Mouse (Mus musculus): ENCODE measurements at regions not wholly inside any gene's neighbourhood (a gene's known extent, or its start where the extent isn't known, plus 50 kb on each side); places are given as distances from the start of the nearest gene placed in this dataset.

DNA sequence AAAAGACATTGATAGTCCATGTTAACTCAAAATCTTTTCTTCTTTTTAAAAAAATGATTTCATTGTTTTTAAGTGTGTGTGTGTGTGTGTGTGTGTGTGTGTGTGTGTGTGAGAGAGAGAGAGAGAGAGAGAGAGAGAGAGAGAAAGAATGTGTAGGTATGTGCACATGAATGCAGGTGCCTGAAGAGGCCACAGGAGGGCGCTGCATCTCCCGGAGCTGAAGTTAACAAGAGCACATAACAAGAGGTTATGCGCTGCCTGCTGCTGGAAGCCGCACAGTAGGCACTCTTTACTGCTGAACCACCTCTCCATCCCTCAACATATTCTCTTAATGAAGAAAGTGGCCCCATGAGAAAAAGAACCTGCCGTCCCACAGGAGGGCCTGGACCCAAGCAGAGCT is 172.6 kb upstream of the Kazn start:
- no peak for DNase-seq (ENCODE audit: extremely low spot score in 1 of 2, low spot score in 1 of 2)

- peak; percentile 32 to 56 for DNase-seq (ENCODE audit: extremely low spot score in 1 of 2, low spot score in 1 of 2)
Observed at GRCm38 (mm10) chr4:142410596-142411573, 171.7 kb upstream of the Kazn start.

DNA sequence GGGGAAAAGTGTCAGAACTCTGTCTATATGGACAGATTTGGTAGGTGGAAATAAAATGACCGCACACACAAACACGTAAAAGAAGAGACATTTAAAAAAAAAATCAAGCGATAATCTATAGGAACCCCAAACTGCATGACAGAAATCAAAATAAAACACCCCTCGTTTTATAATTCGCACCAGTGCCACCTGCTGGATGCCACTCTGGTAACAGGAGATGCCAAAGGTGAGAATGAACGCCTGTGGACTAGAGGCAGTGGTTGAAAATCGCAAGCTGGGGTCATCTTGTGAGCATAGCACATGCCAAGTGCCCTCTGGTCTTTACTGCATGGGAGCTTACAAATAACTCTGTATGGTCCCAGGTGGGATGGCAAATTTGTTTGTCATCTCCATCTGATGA is 158.7 kb upstream of the Kazn start:
- no peak for DNase-seq (ENCODE audit: extremely low spot score in 1 of 2, low spot score in 1 of 2)

DNA sequence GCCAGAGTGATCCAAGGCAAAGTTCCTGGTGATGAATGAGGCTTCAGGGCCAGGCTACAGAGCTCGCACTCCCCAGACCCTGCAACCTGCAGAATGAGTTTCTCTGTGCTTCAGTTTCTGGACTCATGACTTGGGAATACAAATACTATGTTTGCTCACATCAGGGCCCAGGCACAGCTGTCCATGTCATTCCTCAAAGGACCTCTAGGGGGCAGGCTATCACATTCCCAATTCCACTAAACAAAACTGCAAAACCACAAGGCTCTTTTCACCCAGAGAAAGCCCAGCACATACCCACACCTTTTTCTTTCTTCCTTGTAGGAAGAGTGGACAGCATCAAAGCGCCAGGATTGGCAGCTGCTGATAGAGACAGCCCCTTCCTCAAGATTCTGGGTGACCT is 153.7 kb upstream of the Kazn start:
- peak; percentile 38 to 59 for DNase-seq (ENCODE audit: extremely low spot score in 1 of 2, low spot score in 1 of 2)

- DNase-seq (ENCODE audit: extremely low spot score in 1 of 2, low spot score in 1 of 2), result no peak
Observed at GRCm38 (mm10) chr4:142390531-142391195, 151.5 kb upstream of the Kazn start.

DNA sequence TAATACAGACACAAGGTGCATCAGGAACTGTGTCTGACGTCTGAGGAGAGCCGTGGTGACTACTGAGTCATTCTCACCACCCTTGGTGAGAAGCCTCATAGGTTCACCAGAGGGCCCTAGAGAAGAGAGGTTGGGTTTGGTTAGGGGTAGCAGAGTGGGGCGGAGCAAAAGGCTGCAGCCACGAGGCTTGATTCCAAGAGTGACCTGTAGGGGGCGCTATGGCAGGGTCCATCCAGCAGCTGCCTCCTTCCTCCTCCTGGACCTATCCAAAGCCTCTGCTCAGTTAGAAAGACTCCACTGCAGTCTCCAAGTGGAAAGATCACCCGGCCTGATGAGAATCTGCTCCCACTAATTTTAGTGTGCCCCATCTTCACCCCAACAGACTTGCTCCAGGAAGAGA is 149.3 kb upstream of the Kazn start:
- no peak for DNase-seq (ENCODE audit: extremely low spot score in 1 of 2, low spot score in 1 of 2)

GRCm38 (mm10) chr4:142381168-142381567 is 142.0 kb upstream of the Kazn start:
- no peak for DNase-seq (ENCODE audit: extremely low spot score in 1 of 2, low spot score in 1 of 2)

DNA sequence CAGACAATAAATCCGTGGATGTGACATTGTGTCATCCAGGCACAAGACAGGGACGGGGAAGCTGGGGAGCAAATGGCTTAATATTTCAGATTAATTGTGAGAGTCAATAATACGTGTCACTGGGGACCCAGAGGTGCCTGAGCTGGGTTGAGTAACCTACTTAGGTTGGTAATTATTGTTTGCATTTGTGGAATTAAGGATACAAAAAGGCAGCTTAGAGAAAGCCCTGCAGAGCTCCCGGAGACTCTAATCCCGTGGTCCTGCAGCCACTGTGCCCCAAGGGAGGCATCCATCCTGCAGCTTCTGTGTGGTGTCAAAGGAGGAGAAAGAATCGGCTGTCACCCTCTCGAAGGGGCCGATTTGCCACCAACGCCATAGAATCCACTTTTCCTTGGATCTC is 139.3 kb upstream of the Kazn start:
- DNase-seq (ENCODE audit: extremely low spot score in 1 of 2, low spot score in 1 of 2), result no peak

GRCm38 (mm10) chr4:142367774-142368173 is 128.6 kb upstream of the Kazn start:
- no peak for DNase-seq (ENCODE audit: extremely low spot score in 1 of 2, low spot score in 1 of 2)

GRCm38 (mm10) chr4:142362071-142362470 is 122.9 kb upstream of the Kazn start:
- DNase-seq (ENCODE audit: extremely low spot score in 1 of 2, low spot score in 1 of 2), result no peak

GRCm38 (mm10) chr4:142358866-142359265 is 119.7 kb upstream of the Kazn start:
- DNase-seq (ENCODE audit: extremely low spot score in 1 of 2, low spot score in 1 of 2), result no peak

DNA sequence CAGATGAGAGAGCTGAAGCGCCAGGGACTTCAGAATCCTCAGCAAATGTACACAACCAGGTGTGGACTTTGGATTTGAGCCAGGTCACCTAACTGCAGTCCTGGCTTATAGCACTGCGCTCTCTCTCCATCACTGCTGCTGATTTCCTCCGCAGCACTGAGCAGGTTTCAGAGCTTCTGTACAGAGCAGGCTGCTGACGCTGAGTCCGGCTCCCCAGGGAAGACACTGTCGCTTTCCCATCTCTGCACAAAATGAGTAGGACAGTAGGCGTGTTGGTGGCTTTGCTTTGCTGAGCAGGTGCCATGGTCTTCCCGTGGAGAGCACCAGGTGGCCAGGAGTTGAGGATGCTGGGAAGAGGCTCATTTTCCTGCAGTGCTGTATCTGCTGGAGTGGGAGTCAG is 116.2 kb upstream of the Kazn start:
- no peak for DNase-seq (ENCODE audit: extremely low spot score in 1 of 2, low spot score in 1 of 2)

GRCm38 (mm10) chr4:142353526-142353925 is 114.3 kb upstream of the Kazn start:
- DNase-seq (ENCODE audit: extremely low spot score in 1 of 2, low spot score in 1 of 2), result no peak

DNA sequence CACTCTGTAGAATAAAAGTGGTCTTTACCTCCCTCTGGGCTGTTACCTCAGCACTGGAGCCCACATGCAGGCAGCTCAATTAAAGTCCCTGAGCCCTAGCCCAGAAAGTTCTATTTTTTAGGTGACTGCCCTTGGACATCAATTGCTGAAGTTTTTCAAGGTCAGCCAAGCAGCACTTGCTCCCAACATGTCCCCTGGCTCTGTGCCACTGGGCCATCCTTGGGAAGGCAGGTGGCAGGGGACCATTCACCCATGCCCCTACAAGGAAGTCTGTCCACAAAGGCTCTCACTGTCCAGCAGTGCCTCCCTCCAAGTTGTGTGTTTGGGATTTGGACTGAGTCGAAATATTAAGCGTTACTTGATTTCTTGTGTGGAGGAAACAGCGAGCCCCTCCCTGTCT is 112.6 kb upstream of the Kazn start:
- DNase-seq (ENCODE audit: extremely low spot score in 1 of 2, low spot score in 1 of 2), result no peak

GRCm38 (mm10) chr4:142350986-142351385 is 111.8 kb upstream of the Kazn start:
- DNase-seq (ENCODE audit: extremely low spot score in 1 of 2, low spot score in 1 of 2), result no peak

DNA sequence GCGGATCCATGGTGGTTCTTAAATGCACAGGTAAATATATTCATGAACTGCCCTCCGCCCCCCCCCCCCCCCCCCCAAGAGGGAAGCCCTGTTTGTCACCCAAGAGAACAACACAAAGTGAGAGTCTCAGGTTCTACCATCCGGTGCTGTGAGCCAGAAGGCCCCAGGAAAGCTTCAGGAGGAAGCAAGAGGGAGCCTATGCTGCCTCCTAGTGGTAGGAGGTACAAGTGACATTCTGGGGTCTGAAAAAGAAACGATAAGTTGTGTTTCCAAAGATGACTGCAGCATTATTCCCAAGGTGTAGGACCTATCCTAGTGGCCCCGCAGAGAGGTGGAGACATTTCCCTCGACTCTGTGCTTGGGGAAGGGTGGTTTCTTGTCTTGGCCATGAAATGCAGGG is 109.7 kb upstream of the Kazn start:
- DNase-seq (ENCODE audit: extremely low spot score in 1 of 2, low spot score in 1 of 2), result peak in 1 of 2 experiments; percentile 24

DNA sequence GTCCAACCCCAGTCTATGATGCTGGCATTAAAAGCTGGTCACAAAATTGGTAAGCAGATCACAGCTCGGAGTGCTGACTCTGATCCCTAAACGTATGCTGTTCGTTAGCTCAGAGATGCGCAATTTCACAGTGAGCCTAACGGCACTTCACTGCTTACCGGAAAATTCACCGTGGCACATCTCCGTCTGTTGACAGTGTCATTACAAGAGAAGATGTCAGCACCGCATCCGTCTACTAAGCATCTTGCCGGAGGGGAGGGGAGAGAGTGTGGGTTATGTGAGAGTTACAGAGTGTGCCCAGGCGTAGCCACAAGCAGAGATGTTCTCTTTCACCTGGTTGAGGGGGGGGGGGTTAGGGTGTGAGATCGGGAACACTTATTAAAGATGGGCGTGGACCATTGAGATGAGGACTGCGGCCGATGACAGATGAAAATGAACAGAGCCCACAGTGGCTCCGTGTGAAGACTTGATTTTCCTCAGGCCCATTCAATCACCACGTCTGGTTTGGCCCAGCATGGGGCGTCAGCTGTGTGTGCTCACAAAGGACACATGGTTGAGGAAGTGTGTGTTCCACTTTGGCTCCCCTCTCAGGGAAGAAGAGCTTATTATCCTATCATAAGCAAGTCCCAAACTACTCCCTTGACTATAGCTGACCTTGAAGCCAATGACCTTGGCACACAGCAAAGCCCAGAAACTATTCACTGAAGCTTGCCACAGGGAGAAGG is 103.4 kb upstream of the Kazn start:
- no peak for DNase-seq (ENCODE audit: extremely low spot score in 1 of 2, low spot score in 1 of 2)

DNA sequence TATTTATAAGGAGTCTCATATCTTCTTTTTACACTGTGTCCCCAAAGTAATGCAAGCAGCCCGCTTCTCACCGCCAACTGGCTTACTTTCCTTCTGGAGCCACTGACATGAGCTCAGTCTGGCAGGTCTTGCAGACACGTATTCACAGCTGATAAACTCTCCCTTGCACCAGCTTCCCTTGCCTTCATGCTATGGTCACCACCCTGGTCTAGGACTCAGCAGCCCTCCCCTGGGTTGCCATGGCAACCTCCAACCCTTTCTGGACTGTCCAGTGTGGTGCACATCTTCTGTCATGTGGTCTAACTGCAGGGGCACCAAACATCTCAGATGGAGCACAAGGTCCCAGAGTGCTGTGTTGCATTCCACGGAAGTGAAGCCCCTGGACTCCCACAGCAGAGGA is 102.1 kb upstream of the Kazn start:
- DNase-seq (ENCODE audit: extremely low spot score in 1 of 2, low spot score in 1 of 2), result no peak

GRCm38 (mm10) chr4:142340057-142340456 is 100.9 kb upstream of the Kazn start:
- DNase-seq (ENCODE audit: extremely low spot score in 1 of 2, low spot score in 1 of 2), result no peak

GRCm38 (mm10) chr4:142337701-142338100 is 98.5 kb upstream of the Kazn start:
- peak in 1 of 2 experiments; percentile 32 for DNase-seq (ENCODE audit: extremely low spot score in 1 of 2, low spot score in 1 of 2)

GRCm38 (mm10) chr4:142336943-142337342 is 97.7 kb upstream of the Kazn start:
- DNase-seq (ENCODE audit: extremely low spot score in 1 of 2, low spot score in 1 of 2), result no peak

Data from layer of hippocampus, postnatal 25 days (tissue).